Mouse (Mus musculus) neural tube, embryonic 13.5 days (tissue): ENCODE results near the gene Mpv17. TPM values are rescaled to one million over a fixed set of nuclear protein-coding genes. Genes with fewer than 3 reads are reported as not detected.

Source experiments
- ATAC-seq: fragments of 200-750 bp; cut with Nextera tagmentation; 2 replicates; pipeline ENCODE4 v1.8.0; 2017; ENCODE audit warnings: low read depth, mild to moderate bottlenecking, moderate TSS enrichment, moderate library complexity
- H3K27ac ChIP-seq: fragments of 300-500 bp; sonication (generic); replicated peaks from 2 replicates; pipeline ENCODE4 v1.5.1; 2015; ENCODE audit warnings: moderate library complexity, mild to moderate bottlenecking, inconsistent platforms
- H3K27me3 ChIP-seq: fragments of 300-500 bp; sonication (generic); 2 replicates; pipeline ENCODE4 v1.6.1; 2015; ENCODE audit warnings: mild to moderate bottlenecking, inconsistent platforms
- H3K36me3 ChIP-seq: fragments of 300-500 bp; sonication (generic); 2 replicates; pipeline ENCODE4 v1.6.1; 2015; ENCODE audit warnings: mild to moderate bottlenecking, inconsistent platforms
- H3K4me1 ChIP-seq: fragments of 300-500 bp; sonication (generic); replicated peaks from 2 replicates; pipeline ENCODE4 v1.6.1; 2015; ENCODE audit warnings: inconsistent platforms
- H3K4me2 ChIP-seq: fragments of 300-500 bp; sonication (generic); 2 replicates; pipeline ENCODE4 v1.6.1; 2015; ENCODE audit warnings: inconsistent platforms, mild to moderate bottlenecking, moderate library complexity
- H3K4me3 ChIP-seq: fragments of 300-500 bp; sonication (generic); 2 replicates; pipeline ENCODE4 v1.5.1; 2015; ENCODE audit warnings: mild to moderate bottlenecking, inconsistent platforms
- H3K9ac ChIP-seq: fragments of 300-500 bp; sonication (generic); 2 replicates; pipeline ENCODE4 v1.6.1; 2015; ENCODE audit warnings: moderate library complexity, mild to moderate bottlenecking, inconsistent platforms
- H3K9me3 ChIP-seq: fragments of 300-500 bp; sonication (generic); 2 replicates; pipeline ENCODE4 v1.6.1; 2016; ENCODE audit warnings: inconsistent platforms
- whole genome bisulfite sequencing: fragments of 180-500 bp; shearing (Covaris S2); methylation state at CpG from one replicate; pipeline ENCODE4 v1.1.7; 2015; 5-methylcytosine and 5-hydroxymethylcytosine counted together
- polyA plus RNA-seq: library from polyadenylated mRNA; unstranded; fragments of >200 nt; fragmentation: Nextera tagmentation; extraction: Ambion mirVana; gene quantifications from 2 replicates; pipeline ENCODE4 v1.2.1, GENCODE M21; 2015

The Mpv17 gene
- polyA plus RNA-seq, 1 experiment from 2014 or later = 55.5 TPM

DNA sequence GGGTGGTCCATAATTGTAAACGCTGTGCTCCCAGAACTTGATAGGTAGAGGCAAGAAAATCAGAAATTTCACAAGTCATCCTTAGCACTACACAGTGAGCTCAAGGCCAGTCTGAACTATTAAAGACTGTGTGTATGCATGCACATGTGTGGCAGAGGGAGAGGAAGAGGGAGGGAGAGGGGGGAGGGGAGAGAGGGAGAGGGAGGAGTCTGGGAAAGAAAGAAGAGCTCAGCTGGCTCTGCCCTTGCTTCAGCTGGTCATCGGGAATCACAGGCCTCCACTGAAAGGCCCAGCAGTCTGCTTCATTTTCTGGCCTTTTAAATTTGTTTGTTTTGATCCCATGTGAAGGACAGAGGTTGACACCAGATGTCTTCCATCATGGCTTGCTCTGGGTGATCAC is 30.6 kb downstream of the Mpv17 start:
- H3K4me3 ChIP-seq = no peak overlapping the region
- no peaks in the 10 kb centered on the region for H3K9me3 ChIP-seq
- no peak overlapping the region for H3K27ac ChIP-seq
- no peak overlapping the region for H3K9ac ChIP-seq
- no peaks in the 10 kb centered on the region for H3K36me3 ChIP-seq
- ATAC-seq = no peak
- no peaks in the 10 kb centered on the region for H3K27me3 ChIP-seq
- H3K4me1 ChIP-seq = no peaks in the 10 kb centered on the region
- no peak overlapping the region for H3K4me2 ChIP-seq
- WGBS = 47% methylated on average over 2 of the region's 2 CpGs

DNA sequence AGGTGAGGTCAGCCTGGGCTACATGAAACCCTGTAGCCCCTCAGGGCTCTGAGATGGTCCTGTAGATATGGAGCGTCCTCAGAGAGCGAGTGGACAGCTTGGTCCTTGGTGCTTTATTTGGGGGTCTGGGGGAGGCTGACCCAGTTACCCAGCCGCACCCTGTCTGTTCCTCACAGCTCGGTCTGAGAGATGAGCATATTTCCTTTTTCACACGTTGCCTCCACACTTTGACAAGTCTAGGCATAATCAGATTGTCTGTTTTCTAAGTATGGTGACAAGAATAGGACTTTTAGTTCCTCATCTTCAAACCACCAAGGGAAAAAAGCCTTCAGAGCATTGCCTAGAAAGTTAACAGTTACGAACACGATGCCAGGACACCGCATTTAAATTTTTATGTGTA is 32.9 kb downstream of the Mpv17 start:
- Histone ChIP-seq H3K4me2 (no peak overlapping the region), H3K9me3 (no peaks in the 10 kb centered on the region), H3K4me3 (no peak overlapping the region), H3K27me3 (peaks cover 6% of the 10 kb centered on the region), H3K36me3 (no peaks in the 10 kb centered on the region), H3K9ac (no peak overlapping the region), H3K27ac (no peak overlapping the region), H3K4me1 (no peaks in the 10 kb centered on the region)
- 89% methylated on average over 8 of the region's 8 CpGs for WGBS
- no peak for ATAC-seq

DNA sequence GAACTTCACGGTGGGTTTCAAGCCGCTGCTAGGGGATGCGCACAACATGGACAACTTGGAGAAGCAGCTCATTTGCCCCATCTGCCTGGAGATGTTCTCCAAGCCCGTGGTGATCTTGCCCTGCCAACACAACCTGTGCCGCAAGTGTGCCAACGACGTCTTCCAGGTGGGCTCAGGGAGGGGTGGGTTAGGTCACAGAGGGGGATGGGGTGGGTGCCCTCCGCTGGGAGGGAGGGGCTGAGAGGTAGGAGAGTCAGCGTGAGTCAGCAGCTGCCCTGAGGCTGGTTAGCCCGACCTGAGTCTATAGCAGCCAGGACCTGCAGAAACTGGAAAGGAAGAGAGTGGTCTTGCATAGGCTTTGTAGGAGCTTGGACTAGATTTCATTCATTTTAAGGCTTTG is 37.1 kb downstream of the Mpv17 start:
- Histone ChIP-seq H3K27ac (no peak overlapping the region), H3K9me3 (no peaks in the 10 kb centered on the region), H3K4me1 (no peaks in the 10 kb centered on the region), H3K36me3 (no peaks in the 10 kb centered on the region), H3K27me3 (peaks cover 10% of the 10 kb centered on the region), H3K9ac (no peak overlapping the region), H3K4me3 (no peak overlapping the region), H3K4me2 (no peak overlapping the region)
- WGBS = 41% methylated on average over 10 of the region's 10 CpGs
- no peak for ATAC-seq

DNA sequence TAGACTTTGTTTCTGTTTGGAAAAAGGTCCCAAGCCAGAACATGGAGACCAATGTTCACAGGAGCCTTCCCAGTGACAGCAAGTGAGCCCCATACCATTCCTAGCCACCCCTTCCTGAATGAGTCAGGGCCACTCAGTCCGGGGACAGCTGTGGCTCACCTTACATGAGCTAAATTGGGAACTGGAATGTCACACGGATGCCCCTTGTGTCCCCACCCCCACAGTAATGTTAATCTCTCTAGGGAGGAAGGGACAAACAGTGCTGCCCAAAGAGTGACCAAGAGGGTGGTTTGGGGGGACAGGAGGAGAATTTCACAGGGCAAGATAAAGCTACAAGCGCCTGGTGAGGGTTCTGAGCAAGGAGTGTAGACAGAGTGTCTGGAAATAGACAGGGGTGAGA is 37.7 kb downstream of the Mpv17 start, which contains the start of gene Trim54:
Trim54 (plus strand) TSS at position 359 of the 400 bp plus-strand sequence.
- Histone ChIP-seq H3K4me2 (no peak within 1 kb of the TSS), H3K36me3 (no peaks in the 10 kb centered on the region), H3K9ac (no peak within 1 kb of the TSS), H3K4me3 (no peak within 1 kb of the TSS), H3K4me1 (no peaks in the 10 kb centered on the region), H3K27ac (no peak within 1 kb of the TSS), H3K9me3 (no peaks in the 10 kb centered on the region), H3K27me3 (peaks cover 15% of the 10 kb centered on the region)
- no peak for ATAC-seq
- WGBS = 64% methylated on average over 3 of the region's 3 CpGs

DNA sequence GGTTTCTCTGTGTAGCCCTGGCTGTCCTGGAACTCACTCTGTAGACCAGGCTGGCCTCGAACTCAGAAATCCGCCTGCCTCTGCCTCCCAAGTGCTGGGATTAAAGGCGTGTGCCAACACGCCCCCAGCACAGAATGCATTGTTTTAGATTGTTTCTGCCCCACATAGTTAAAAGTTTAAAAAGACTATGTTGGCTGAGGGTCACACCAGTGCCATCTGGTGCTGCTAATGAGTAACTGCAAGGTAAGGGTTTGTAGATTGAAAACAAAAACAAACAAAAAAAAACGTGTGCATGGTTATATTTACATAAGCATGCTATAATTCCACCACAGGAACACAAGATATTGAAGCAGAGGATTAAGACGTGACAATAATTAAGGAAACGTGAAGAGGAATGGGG is 43.3 kb downstream of the Mpv17 start:
- H3K4me2 ChIP-seq = no peak overlapping the region
- ATAC-seq = no peak
- no peak overlapping the region for H3K9ac ChIP-seq
- peaks cover 9% of the 10 kb centered on the region; the same call in 1 of the 2 replicates for H3K27me3 ChIP-seq
- H3K9me3 ChIP-seq = no peaks in the 10 kb centered on the region
- no peaks in the 10 kb centered on the region for H3K36me3 ChIP-seq
- WGBS = 39% methylated on average over 7 of the region's 7 CpGs
- no peak overlapping the region for H3K27ac ChIP-seq
- no peak overlapping the region for H3K4me3 ChIP-seq
- no peaks in the 10 kb centered on the region for H3K4me1 ChIP-seq

DNA sequence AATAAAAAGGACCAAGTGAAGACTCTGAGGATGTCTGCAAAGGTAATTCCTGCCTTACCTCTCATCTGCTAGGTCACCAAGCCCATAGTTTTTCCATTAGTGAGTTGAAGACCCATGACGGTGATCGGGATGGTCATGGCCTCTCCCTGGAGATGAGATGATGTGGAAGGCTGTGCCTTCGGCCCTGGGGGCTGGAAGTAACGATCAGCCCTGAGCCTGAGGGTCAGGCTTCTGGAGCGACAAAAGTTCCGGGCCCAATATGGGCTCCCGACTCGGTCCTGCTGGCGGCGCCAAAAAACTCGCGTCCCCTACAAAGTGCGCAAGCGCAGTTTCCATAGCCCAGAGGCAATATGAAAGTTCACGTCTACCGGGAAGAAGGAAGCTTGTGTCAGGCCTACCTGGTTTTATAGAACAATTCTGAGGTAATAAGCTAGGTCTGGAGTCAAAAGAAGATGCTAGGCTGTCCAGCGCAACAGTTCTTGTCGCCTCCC is 46.0 kb downstream of the Mpv17 start, which contains the start of gene Slc30a3:
Slc30a3 (minus strand) TSS at position 238 of the 491 bp plus-strand sequence.
- H3K4me3 ChIP-seq = no peak within 1 kb of the TSS
- H3K9me3 ChIP-seq = no peaks in the 10 kb centered on the region
- H3K36me3 ChIP-seq = no peaks in the 10 kb centered on the region
- no peaks in the 10 kb centered on the region for H3K4me1 ChIP-seq
- H3K9ac ChIP-seq = no peak within 1 kb of the TSS
- H3K4me2 ChIP-seq = no peak within 1 kb of the TSS
- no peak within 1 kb of the TSS for H3K27ac ChIP-seq
- ATAC-seq = no peak
- WGBS = 90% methylated on average over 18 of the region's 18 CpGs
- H3K27me3 ChIP-seq = peaks cover 5% of the 10 kb centered on the region; the same call in 1 of the 2 replicates

DNA sequence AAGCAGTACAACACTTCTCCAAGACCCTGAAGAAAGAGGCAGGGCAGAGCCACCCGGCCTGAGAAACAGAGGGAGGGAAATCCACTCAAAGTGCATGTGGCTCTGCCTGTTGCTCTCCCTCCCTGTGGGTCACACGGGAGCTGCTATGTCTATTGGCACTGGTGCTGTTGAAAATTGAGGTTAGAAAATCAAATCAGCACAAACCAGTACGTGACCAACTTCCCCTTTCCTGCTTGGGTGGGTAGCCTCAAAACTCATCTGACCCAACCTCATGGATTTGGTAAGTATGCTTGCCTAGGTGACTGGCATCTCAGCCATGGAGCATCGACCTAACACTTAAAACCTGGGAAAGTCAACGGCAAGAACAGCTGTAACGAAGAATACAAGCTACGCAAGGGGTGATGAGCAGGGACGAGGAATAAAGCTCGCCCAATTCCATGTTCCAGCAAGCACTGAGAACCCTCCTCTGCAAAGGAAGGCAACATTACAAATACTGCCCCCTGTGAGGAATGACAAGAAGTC is 48.2 kb downstream of the Mpv17 start, which contains the start of gene Dnajc5g:
Dnajc5g (plus strand) TSS at position 472 of the 522 bp plus-strand sequence.
- Histone ChIP-seq H3K4me2 (no peak within 1 kb of the TSS), H3K4me3 (no peak within 1 kb of the TSS), H3K36me3 (no peaks in the 10 kb centered on the region), H3K27ac (no peak within 1 kb of the TSS), H3K9ac (no peak within 1 kb of the TSS), H3K27me3 (no peaks in the 10 kb centered on the region; the same call in 1 of the 2 replicates), H3K9me3 (no peaks in the 10 kb centered on the region), H3K4me1 (no peaks in the 10 kb centered on the region)
- no peak for ATAC-seq
- 84% methylated on average over 9 of the region's 9 CpGs for WGBS

DNA sequence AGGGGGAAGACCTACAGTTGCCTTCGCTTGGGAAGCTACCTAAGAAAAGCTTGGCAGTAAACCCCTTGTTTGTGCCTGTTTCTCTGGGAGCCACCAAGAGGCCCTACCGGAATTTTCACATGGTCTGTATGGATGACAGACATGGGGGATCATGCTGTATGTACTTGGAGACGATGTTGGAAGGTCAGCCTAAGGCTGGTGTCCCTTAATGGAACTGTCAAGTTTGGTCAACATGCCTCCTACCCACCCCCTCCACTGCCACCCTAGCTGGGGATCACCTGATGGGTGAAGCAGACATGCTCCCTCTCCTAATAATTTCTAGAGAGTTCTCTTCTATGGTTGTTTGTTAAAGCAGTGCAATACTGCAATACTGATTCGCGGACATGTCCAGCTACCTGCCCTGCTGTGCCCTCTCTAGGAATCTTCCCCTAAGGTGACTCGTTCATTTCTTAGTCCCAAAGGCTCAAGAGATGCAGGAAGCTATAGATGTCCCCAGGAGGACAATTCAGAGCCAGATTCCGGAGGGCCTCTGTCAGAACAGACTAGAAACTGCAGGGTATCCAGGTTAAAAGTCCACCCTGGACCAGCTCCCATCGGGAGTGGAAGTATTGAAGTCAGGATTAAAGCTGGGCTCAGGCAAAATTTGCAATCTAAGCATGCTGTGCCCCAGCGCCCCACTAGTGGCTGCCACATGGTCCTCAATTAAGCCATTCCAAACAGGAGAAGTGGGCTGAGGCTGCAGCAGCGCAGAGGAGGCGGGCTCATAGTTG is 58.2 kb downstream of the Mpv17 start:
- 21% methylated on average over 11 of the region's 11 CpGs for WGBS
- Histone ChIP-seq H3K36me3 (no peaks in the 10 kb centered on the region), H3K27ac (no peak overlapping the region), H3K9me3 (no peaks in the 10 kb centered on the region), H3K9ac (no peak overlapping the region), H3K27me3 (peaks cover 87% of the 10 kb centered on the region), H3K4me1 (peaks cover 49% of the 10 kb centered on the region), H3K4me2 (peak overlapping the region; percentile 58), H3K4me3 (0 out of 2 replicates have a peak overlapping the region, but pooled peaks have one; percentile 61)
- no peak for ATAC-seq

DNA sequence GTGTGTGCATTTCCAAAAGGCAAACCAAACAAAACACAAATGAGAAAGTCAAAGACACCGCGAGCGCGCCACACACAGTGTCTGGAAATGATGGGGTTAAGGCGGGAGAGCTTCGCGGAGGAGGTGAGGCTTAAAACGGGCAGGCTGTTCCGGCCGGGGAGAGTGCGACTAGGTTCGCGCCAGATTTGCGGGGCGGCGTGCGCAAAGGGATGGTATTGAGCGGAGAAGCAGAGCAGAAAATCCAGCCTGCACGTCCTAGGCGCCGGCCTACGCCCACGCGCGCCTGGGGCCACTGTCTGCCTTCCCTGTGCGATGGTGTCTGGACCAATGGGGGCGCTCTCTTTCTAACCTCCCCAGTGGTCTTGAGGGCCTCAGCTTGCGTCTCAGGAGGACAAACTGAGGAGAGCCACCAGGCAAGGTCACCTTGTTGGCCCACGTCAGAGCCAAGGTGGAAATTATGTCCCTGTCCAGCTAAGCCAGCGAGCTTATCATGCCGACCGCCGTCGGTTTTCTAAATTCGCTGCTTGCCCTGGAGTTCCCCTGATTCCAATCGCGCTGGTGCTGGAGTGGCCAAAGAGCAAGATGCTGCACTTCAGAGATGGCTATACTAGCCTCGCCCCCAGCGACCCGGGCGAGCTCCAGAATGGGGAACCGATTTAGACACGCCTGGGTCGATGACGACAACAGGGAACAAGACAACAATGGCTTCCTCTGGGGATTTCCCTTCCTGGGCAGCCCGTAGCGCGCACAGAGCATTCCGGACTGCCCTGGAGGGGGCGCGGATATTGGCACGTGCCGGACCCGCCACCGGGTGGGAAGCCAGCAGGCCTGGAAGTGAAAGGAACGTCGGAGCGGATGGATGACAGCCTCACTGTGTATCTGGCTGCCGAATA is 59.0 kb downstream of the Mpv17 start:
- H3K9ac ChIP-seq = peak overlapping the region; percentile 26; the same call in 1 of the 2 replicates
- peak overlapping the region; percentile 61 for H3K4me3 ChIP-seq
- no peaks in the 10 kb centered on the region for H3K36me3 ChIP-seq
- H3K9me3 ChIP-seq = no peaks in the 10 kb centered on the region
- H3K27me3 ChIP-seq = peaks cover 91% of the 10 kb centered on the region
- under 1% methylated on average over 59 of the region's 59 CpGs for WGBS
- peaks cover 57% of the 10 kb centered on the region for H3K4me1 ChIP-seq
- no peak for ATAC-seq
- peak overlapping the region; percentile 58 for H3K4me2 ChIP-seq
- H3K27ac ChIP-seq = no peak overlapping the region

DNA sequence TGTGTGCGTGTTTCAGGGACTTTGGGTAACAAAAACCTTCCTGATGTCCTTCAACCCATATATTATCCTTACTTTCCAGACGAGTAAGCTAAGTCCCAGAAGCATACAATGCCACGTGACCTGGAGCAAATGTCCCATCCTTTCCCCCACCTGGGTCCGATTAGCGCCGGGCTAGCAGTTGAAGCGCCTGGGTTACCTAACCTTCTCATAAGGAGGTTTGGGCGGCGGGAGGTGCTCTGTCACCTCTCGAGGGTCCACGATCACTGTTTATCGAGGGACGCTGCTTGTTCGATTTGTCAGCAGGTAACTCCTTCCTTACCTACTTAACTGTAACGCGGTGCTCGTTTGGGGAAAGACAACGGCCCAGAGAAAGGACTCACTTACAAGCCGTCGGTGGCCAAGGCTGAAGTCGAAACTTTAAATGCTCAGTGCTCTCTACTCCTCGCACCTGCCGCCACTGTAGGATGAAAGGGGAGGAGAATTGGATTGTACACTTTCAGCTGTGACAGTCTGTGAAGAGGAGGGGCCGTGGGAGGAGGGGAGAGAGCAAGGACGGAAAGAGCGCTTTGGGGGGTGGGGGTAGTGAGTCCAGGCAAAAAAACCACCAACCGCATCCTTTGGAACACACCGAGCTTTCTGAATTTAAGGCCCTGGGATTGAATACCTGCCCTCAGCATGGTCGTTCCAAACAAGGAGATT is 59.8 kb downstream of the Mpv17 start:
- 2% methylated on average over 29 of the region's 29 CpGs for WGBS
- Histone ChIP-seq H3K4me2 (peak overlapping the region; percentile 58), H3K4me1 (peaks cover 59% of the 10 kb centered on the region), H3K27ac (no peak overlapping the region), H3K27me3 (peaks cover 95% of the 10 kb centered on the region), H3K4me3 (peak overlapping the region; percentile 61), H3K9me3 (no peaks in the 10 kb centered on the region), H3K9ac (no peak overlapping the region), H3K36me3 (no peaks in the 10 kb centered on the region)
- ATAC-seq = no peak
